Mouse (Mus musculus) stomach, embryonic 16.5 days (tissue): ENCODE data around the gene Nrp2. TPM values are rescaled to one million over a fixed set of nuclear protein-coding genes. Genes with fewer than 3 reads are reported as not detected.

ENCODE experiments used
- ATAC-seq: fragments of 200-750 bp; cut with Nextera tagmentation; 2 replicates; pipeline ENCODE4 v1.8.0; 2017; ENCODE audit warnings: moderate number of reproducible peaks, moderate TSS enrichment; ENCODE audit not compliant: insufficient read depth, low FRiP score
- H3K27ac ChIP-seq: fragments of 300-500 bp; sonication (generic); 2 replicates; pipeline ENCODE4 v1.5.1; 2014; ENCODE audit warnings: low read length
- H3K27me3 ChIP-seq: fragments of 300-500 bp; sonication (generic); 2 replicates; pipeline ENCODE4 v1.6.1; 2014; ENCODE audit warnings: low read length, control low read depth, mixed read lengths; ENCODE audit not compliant: control insufficient read depth, insufficient read depth
- H3K36me3 ChIP-seq: fragments of 300-500 bp; sonication (generic); 2 replicates; pipeline ENCODE4 v1.6.1; 2014; ENCODE audit warnings: low read length; ENCODE audit not compliant: control insufficient read depth, insufficient read depth
- H3K4me1 ChIP-seq: fragments of 300-500 bp; sonication (generic); 2 replicates; pipeline ENCODE4 v1.6.1; 2014; ENCODE audit warnings: low read length, control low read depth, mixed read lengths; ENCODE audit not compliant: control insufficient read depth, insufficient read depth
- H3K4me2 ChIP-seq: fragments of 300-500 bp; sonication (generic); 2 replicates; pipeline ENCODE4 v1.6.1; 2014; ENCODE audit warnings: low read depth, low read length, mixed read lengths
- H3K4me3 ChIP-seq: fragments of 300-500 bp; sonication (generic); replicated peaks from 2 replicates; pipeline ENCODE4 v1.5.1; 2014; ENCODE audit warnings: mild to moderate bottlenecking, low read length
- H3K9ac ChIP-seq: fragments of 300-500 bp; sonication (generic); 2 replicates; pipeline ENCODE4 v1.6.1; 2014; ENCODE audit warnings: low read length
- H3K9me3 ChIP-seq: fragments of 300-500 bp; sonication (generic); replicated peaks from 2 replicates; pipeline ENCODE4 v1.6.1; 2016; ENCODE audit warnings: low read length, control low read depth; ENCODE audit not compliant: control insufficient read depth
- WGBS: fragments of 180-500 bp; shearing (Covaris S2); extraction: QIAGEN DNeasy Blood & Tissue Kit; methylation state at CpG from one replicate; pipeline ENCODE4 v1.1.7; 2014; 5-methylcytosine and 5-hydroxymethylcytosine counted together
- polyA plus RNA-seq: library from polyadenylated mRNA; unstranded; fragments of >200 nt; fragmentation: Nextera tagmentation; extraction: Ambion mirVana; gene quantifications from 2 replicates; pipeline ENCODE4 v1.2.1, GENCODE M21; 2015

Gene Nrp2
- 26.7 and 29.9 TPM in 2 replicates for polyA plus RNA-seq

GRCm38 (mm10) chr1:62703158-62704116 lies at the start of gene Nrp2:
Nrp2 (plus strand) TSS chr1:62703285.
- Histone ChIP-seq H3K36me3 (no peaks in the 10 kb centered on the region), H3K27me3 (peaks cover 4% of the 10 kb centered on the region; the same call in 1 of the 2 replicates), H3K4me1 (peaks cover 17% of the 10 kb centered on the region), H3K27ac (peak within 1 kb of the TSS; percentile 79), H3K9ac (peak within 1 kb of the TSS; percentile 90), H3K4me2 (peak within 1 kb of the TSS; percentile 100), H3K4me3 (peak within 1 kb of the TSS; percentile 73), H3K9me3 (no peaks in the 10 kb centered on the region)
- under 1% methylated on average over 76 of the region's 76 CpGs for WGBS
- peak; percentile 85 for ATAC-seq

GRCm38 (mm10) chr1:62654436-62654835 lies 48.6 kb upstream of the Nrp2 start:
- Histone ChIP-seq H3K4me1 (no peaks in the 10 kb centered on the region), H3K36me3 (no peaks in the 10 kb centered on the region), H3K27ac (no peak overlapping the region), H3K27me3 (no peaks in the 10 kb centered on the region), H3K4me2 (no peak overlapping the region), H3K9ac (no peak overlapping the region), H3K4me3 (no peak overlapping the region), H3K9me3 (no peaks in the 10 kb centered on the region)
- WGBS, result 66% methylated on average over 6 of the region's 6 CpGs
- no peak for ATAC-seq

- ATAC-seq, result peak; percentile 47; the same call in 1 of the 2 replicates
- Histone ChIP-seq H3K9ac (0 out of 2 replicates have a peak overlapping the region, but pooled peaks have one; percentile 16), H3K4me1 (peaks cover 13% of the 10 kb centered on the region), H3K4me2 (peak overlapping the region; percentile 24; the same call in 1 of the 2 replicates), H3K4me3 (no peak overlapping the region), H3K27me3 (no peaks in the 10 kb centered on the region), H3K9me3 (0 out of 2 replicates have a peak, but pooled peaks cover 3% of the 10 kb centered on the region), H3K27ac (peak overlapping the region; percentile 64), H3K36me3 (no peaks in the 10 kb centered on the region)
- 37% methylated on average over 8 of the region's 8 CpGs for WGBS
Observed at GRCm38 (mm10) chr1:62664960-62665645, 38.0 kb upstream of the Nrp2 start.

GRCm38 (mm10) chr1:62665771-62666730 lies 37.0 kb upstream of the Nrp2 start:
- H3K27ac ChIP-seq, result no peak overlapping the region

GRCm38 (mm10) chr1:62666780-62667179 lies 36.3 kb upstream of the Nrp2 start:
- 68% methylated on average over 5 of the region's 5 CpGs for WGBS
- no peak for ATAC-seq
- Histone ChIP-seq H3K4me2 (no peak overlapping the region), H3K4me1 (peaks cover 13% of the 10 kb centered on the region), H3K9me3 (0 out of 2 replicates have a peak, but pooled peaks cover 3% of the 10 kb centered on the region), H3K27me3 (no peaks in the 10 kb centered on the region), H3K27ac (no peak overlapping the region), H3K36me3 (no peaks in the 10 kb centered on the region), H3K9ac (no peak overlapping the region), H3K4me3 (no peak overlapping the region)

More at GRCm38 (mm10) chr1:62665771-62666730, 37.0 kb upstream of the Nrp2 start:
- H3K27me3 ChIP-seq, result no peaks in the 10 kb centered on the region
- 69% methylated on average over 5 of the region's 5 CpGs for WGBS
- 0 out of 2 replicates have a peak, but pooled peaks cover 3% of the 10 kb centered on the region for H3K9me3 ChIP-seq
- no peak overlapping the region for H3K9ac ChIP-seq
- no peak for ATAC-seq
- no peak overlapping the region for H3K4me3 ChIP-seq
- no peak overlapping the region for H3K4me2 ChIP-seq
- no peaks in the 10 kb centered on the region for H3K36me3 ChIP-seq
- H3K4me1 ChIP-seq, result peaks cover 13% of the 10 kb centered on the region

- WGBS, result 67% methylated on average over 4 of the region's 4 CpGs
- no peak overlapping the region for H3K4me2 ChIP-seq
- no peak for ATAC-seq
- no peaks in the 10 kb centered on the region for H3K4me1 ChIP-seq
- H3K27me3 ChIP-seq, result no peaks in the 10 kb centered on the region
- H3K36me3 ChIP-seq, result no peaks in the 10 kb centered on the region
- no peaks in the 10 kb centered on the region for H3K9me3 ChIP-seq
- H3K9ac ChIP-seq, result no peak overlapping the region
- H3K27ac ChIP-seq, result no peak overlapping the region
- H3K4me3 ChIP-seq, result no peak overlapping the region
Observed at GRCm38 (mm10) chr1:62678611-62679344, 24.3 kb upstream of the Nrp2 start.

GRCm38 (mm10) chr1:62679466-62679865 lies 23.6 kb upstream of the Nrp2 start:
- Histone ChIP-seq H3K27ac (no peak overlapping the region), H3K4me1 (no peaks in the 10 kb centered on the region), H3K4me2 (no peak overlapping the region), H3K27me3 (no peaks in the 10 kb centered on the region), H3K9ac (no peak overlapping the region), H3K9me3 (no peaks in the 10 kb centered on the region), H3K4me3 (no peak overlapping the region), H3K36me3 (no peaks in the 10 kb centered on the region)
- 91% methylated on average over 2 of the region's 2 CpGs for WGBS
- ATAC-seq, result no peak
